Mouse (Mus musculus) gastrocnemius, postnatal 4 days (tissue): ENCODE measurements at regions not wholly inside any gene's neighbourhood (a gene's known extent, or its start where the extent isn't known, plus 50 kb on each side); places are given as distances from the start of the nearest gene placed in this dataset.

ENCODE experiments used
- DNase-seq, 2 experiments: peaks; one replicate each; pipeline ENCODE4 v3.0.0; 2021 to 2022; ENCODE audit warnings: low spot score in 2 of 2, mixed read lengths in 2 of 2

DNA sequence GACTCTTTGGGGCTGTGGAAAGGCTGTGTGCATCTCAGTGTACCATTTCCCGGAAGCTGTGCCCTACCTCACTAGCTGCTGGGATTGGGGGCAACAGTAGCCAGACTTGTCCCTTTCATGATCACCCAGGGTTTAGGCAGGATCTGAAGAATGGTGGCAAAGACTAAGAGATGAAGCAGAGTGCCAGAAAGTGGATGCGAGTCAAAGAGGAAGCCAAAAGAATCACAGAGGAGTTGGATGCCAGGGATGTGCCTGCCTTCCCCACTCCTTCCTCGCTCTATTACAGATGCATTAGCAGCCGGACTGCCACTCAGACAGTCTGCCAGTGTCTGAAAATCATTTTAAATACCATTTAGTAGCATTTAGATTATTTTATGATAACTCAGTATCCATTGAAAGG lies 271.5 kb upstream of the Slc24a2 start:
- DNase-seq = no peak

GRCm38 (mm10) chr4:87500441-87500840 lies 270.2 kb upstream of the Slc24a2 start:
- DNase-seq = no peak

DNA sequence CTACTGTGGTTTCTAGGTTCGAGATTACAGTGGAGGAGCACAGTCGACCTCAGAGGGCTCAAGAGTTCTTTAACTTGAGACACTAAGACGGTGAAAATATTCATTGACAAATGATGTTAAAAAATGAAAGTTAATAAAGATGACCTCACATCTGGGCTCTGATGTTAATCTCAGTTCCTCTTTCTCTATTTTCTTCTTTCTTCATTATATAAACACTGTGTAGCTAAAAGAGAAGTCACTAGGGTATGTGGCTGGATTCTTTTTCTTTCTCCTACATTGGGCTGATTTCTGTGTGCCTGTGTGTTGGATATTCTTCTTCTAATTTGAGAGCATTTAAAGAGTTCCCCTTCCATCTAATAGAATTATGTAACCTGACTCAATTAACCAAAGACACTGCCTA lies 257.5 kb upstream of the Slc24a2 start:
- DNase-seq = no peak

GRCm38 (mm10) chr4:87475537-87475936 lies 245.3 kb upstream of the Slc24a2 start:
- DNase-seq = no peak

GRCm38 (mm10) chr4:87473331-87474039 lies 243.2 kb upstream of the Slc24a2 start:
- DNase-seq = no peak

DNA sequence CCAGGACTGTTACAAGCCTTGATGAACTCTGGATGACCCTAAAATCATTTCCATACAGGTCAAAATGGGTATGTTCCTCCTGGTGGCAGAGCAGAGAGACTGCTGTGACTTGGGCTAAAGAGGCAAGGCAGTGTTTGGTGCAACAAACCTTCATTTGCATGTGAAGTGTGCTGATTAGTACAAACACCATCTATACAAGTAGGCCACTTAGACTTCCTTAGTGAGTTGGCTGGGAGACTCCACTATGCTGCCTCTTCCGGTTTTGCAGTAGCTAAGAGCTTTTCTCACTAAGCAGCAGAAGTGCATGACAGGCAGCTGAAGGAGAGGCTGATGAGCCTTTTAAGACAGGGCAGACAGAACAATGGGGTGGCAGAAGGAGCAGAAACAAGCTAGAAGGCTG lies 242.5 kb upstream of the Slc24a2 start:
- no peak for DNase-seq

DNA sequence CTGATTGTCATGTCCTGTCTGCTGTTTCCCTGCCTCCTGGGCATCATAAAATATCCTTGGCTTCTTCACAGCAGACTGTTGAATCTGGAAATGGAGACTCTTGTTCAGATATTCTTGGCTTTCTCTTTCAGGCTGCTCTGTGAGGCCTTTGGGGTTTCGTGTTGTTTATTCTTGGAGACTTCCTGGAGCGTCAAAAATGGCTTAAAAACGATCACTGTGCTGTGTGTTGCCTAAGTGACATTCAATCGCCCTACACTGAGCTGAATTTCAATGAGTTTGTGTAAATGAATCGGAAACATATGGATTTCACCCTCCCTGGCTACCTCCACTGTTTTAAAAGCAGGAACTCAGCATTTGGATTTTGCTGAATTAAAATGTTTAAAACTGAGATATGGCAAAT lies 241.1 kb upstream of the Slc24a2 start:
- DNase-seq = no peak

GRCm38 (mm10) chr4:87467600-87467999 lies 237.3 kb upstream of the Slc24a2 start:
- DNase-seq = no peak

GRCm38 (mm10) chr4:87467018-87467417 lies 236.7 kb upstream of the Slc24a2 start:
- no peak for DNase-seq

GRCm38 (mm10) chr4:87461181-87461912 lies 231.1 kb upstream of the Slc24a2 start:
- DNase-seq = peak in 1 of 2 experiments; percentile 10

- DNase-seq = no peak
Measured at GRCm38 (mm10) chr4:87455863-87456578, 225.7 kb upstream of the Slc24a2 start.

GRCm38 (mm10) chr4:87452122-87452521 lies 221.8 kb upstream of the Slc24a2 start:
- no peak for DNase-seq

GRCm38 (mm10) chr4:87451251-87451650 lies 221.0 kb upstream of the Slc24a2 start:
- no peak for DNase-seq

GRCm38 (mm10) chr4:87448338-87448737 lies 218.1 kb upstream of the Slc24a2 start:
- DNase-seq = no peak

- no peak for DNase-seq
Measured at GRCm38 (mm10) chr4:87446856-87447255, 216.6 kb upstream of the Slc24a2 start.

GRCm38 (mm10) chr4:87434136-87434535 lies 203.9 kb upstream of the Slc24a2 start:
- DNase-seq = no peak

- DNase-seq = no peak
Measured at GRCm38 (mm10) chr4:87428374-87428773, 198.1 kb upstream of the Slc24a2 start.

GRCm38 (mm10) chr4:87424066-87424465 lies 193.8 kb upstream of the Slc24a2 start:
- DNase-seq = no peak

- DNase-seq = no peak
Measured at GRCm38 (mm10) chr4:87422588-87422987, 192.3 kb upstream of the Slc24a2 start.

DNA sequence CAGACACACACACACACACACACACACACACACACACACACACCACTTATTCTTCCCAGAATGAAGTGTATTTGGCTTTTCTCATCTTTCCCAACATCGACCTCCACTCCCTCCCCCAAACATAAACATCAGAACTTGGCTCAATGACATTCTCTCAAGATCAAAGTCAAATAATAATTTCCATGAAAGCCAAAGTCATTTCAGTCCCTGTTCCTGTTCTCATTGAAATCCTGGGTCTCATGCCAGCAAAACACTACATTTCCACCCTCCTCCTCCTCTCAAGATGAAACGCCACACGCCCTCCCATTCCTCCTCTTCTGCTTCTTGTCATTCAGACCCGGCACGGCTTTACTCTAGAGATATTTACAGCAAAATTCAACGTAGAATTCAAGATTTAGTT lies 173.1 kb upstream of the Slc24a2 start:
- DNase-seq = no peak

DNA sequence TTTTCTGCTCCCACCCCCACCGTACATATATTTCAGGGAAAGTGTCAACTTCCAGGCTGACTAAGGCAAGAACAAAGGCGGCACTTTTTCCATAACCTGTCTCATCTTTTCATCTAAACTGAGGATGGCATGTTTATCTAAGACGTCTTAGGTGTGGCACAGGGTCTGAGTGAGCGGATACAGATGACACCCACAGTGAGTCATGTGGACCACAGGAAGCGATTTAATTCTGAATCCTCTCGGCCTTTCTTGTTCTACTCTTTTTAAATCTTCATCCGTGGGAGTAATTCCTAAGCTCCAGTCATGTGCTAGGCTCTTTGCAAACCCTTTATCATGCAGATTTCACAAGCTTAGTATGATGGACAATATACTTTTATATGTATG lies 171.9 kb upstream of the Slc24a2 start:
- DNase-seq = no peak
